Mouse (Mus musculus) forebrain, embryonic 16.5 days (tissue): Measurements from ENCODE around the gene Fkbp15. TPM values are rescaled to one million over a fixed set of nuclear protein-coding genes. Genes with fewer than 3 reads are reported as not detected.

Experiments
- ATAC-seq: fragments of 200-750 bp; cut with Nextera tagmentation; 2 replicates; pipeline ENCODE4 v1.8.0; 2017; ENCODE audit warnings: mild to moderate bottlenecking, moderate library complexity
- H3K27ac ChIP-seq: fragments of 300-500 bp; sonication (generic); 2 replicates; pipeline ENCODE4 v1.5.1; 2014; ENCODE audit warnings: low read length, control low read depth
- H3K27me3 ChIP-seq: fragments of 300-500 bp; sonication (generic); replicated peaks from 2 replicates; pipeline ENCODE4 v1.6.1; 2014; ENCODE audit warnings: low read length; ENCODE audit not compliant: control insufficient read depth, insufficient read depth
- H3K36me3 ChIP-seq: fragments of 300-500 bp; sonication (generic); 2 replicates; pipeline ENCODE4 v1.6.1; 2014; ENCODE audit not compliant: control insufficient read depth, insufficient read depth
- H3K4me1 ChIP-seq: fragments of 300-500 bp; sonication (generic); replicated peaks from 2 replicates; pipeline ENCODE4 v1.6.1; 2014; ENCODE audit warnings: low read length; ENCODE audit not compliant: control insufficient read depth, insufficient read depth
- H3K4me2 ChIP-seq: fragments of 300-500 bp; sonication (generic); 2 replicates; pipeline ENCODE4 v1.6.1; 2014; ENCODE audit warnings: mild to moderate bottlenecking, low read length, control low read depth
- H3K4me3 ChIP-seq: fragments of 300-500 bp; sonication (generic); replicated peaks from 2 replicates; pipeline ENCODE4 v1.5.1; 2014; ENCODE audit warnings: mild to moderate bottlenecking, low read length, control low read depth
- H3K9ac ChIP-seq: fragments of 300-500 bp; sonication (generic); replicated peaks from 2 replicates; pipeline ENCODE4 v1.6.1; 2014; ENCODE audit warnings: low read depth, low read length, control low read depth
- H3K9me3 ChIP-seq: fragments of 300-500 bp; sonication (generic); 2 replicates; pipeline ENCODE4 v1.6.1; 2016; ENCODE audit warnings: low read length; ENCODE audit not compliant: control insufficient read depth
- WGBS: fragments of 180-500 bp; shearing (Covaris S2); extraction: QIAGEN DNeasy Blood & Tissue Kit; methylation state at CpG from one replicate; pipeline ENCODE4 v1.1.7; 2014; 5-methylcytosine and 5-hydroxymethylcytosine counted together
- polyA plus RNA-seq: library from polyadenylated mRNA; unstranded; fragments of >200 nt; fragmentation: Nextera tagmentation; extraction: Ambion mirVana; gene quantifications from 2 replicates; pipeline ENCODE4 v1.2.1, GENCODE M21; 2015

Fkbp15 gene
- polyA plus RNA-seq, 1 experiment from 2014 or later: 23.5 TPM

DNA sequence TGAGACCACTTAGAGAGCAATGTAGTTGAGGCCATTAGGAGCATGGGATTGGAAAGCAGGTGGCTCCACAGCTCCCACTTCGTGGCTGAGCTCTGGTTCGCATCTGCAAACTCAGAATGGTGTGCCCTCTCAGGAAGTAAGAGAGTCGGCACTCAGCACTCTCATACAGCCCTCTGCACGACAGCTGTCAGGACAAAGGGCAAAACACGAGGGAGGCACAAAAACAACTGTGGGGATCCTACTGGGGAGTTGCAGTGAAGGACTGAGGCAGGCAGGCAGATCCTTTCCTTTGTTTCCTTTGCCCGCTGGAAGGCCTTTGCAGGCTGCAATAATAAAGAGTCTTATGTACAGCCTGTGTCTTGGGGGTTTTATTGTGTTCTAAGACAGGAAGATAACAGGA, 33.1 kb upstream of the Fkbp15 start:
- Histone ChIP-seq H3K4me1 (no peaks in the 10 kb centered on the region), H3K36me3 (peaks cover 28% of the 10 kb centered on the region), H3K4me2 (no peak overlapping the region), H3K4me3 (no peak overlapping the region), H3K27ac (no peak overlapping the region), H3K9ac (no peak overlapping the region), H3K27me3 (no peaks in the 10 kb centered on the region), H3K9me3 (no peaks in the 10 kb centered on the region)
- 41% methylated on average over 6 of the region's 6 CpGs for WGBS
- no peak for ATAC-seq

DNA sequence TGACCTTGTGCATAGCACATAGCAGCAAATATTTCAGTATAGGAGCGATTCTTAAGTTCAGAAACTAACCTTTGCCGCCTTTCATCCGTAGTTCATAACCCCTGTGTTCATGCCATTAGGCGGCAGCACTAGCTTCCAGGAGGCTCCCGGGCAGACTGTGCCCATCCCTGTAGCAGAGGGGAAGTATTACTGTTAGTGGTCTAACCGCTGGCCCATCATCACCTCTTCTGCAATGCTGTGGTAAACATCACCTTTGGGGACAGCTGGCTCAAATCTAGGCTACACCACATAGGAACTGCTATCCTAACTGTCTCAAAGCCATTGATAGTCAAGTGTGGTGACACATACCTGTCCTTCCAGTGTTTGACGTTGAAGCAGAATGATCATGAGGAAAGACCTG, 31.5 kb upstream of the Fkbp15 start:
- no peaks in the 10 kb centered on the region for H3K4me1 ChIP-seq
- H3K4me3 ChIP-seq: no peak overlapping the region
- no peaks in the 10 kb centered on the region for H3K9me3 ChIP-seq
- H3K4me2 ChIP-seq: no peak overlapping the region
- peaks cover 15% of the 10 kb centered on the region for H3K36me3 ChIP-seq
- no peak overlapping the region for H3K9ac ChIP-seq
- no peaks in the 10 kb centered on the region for H3K27me3 ChIP-seq
- H3K27ac ChIP-seq: no peak overlapping the region
- 89% methylated on average over 7 of the region's 7 CpGs for WGBS
- no peak for ATAC-seq

GRCm38 (mm10) chr4:62389592-62390512, 29.5 kb upstream of the Fkbp15 start:
- Histone ChIP-seq H3K9ac (no peak overlapping the region), H3K27me3 (no peaks in the 10 kb centered on the region), H3K4me1 (no peaks in the 10 kb centered on the region), H3K27ac (no peak overlapping the region), H3K4me2 (no peak overlapping the region), H3K4me3 (no peak overlapping the region), H3K9me3 (no peaks in the 10 kb centered on the region), H3K36me3 (peaks cover 4% of the 10 kb centered on the region)
- ATAC-seq: no peak
- 89% methylated on average over 5 of the region's 5 CpGs for WGBS

DNA sequence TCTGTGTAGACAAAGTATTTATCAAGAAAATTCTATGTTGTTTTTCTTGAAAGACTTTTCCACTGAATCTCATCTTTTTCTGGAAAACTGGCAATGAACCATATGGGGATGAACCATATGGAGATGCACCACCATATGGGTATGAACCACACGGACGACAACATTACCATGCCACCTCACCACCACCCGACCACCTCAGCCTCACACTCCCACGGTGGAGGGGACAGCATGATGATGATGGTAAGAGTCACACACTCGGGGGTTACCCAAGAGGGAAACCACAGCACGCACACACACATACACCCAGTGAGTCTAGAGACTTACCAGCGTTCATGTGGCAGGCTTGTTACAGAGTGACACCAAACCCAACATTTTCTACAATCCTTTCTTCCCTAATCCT, 25.1 kb upstream of the Fkbp15 start:
- Histone ChIP-seq H3K36me3 (peaks cover 4% of the 10 kb centered on the region), H3K9ac (no peak overlapping the region), H3K4me1 (no peaks in the 10 kb centered on the region), H3K4me3 (no peak overlapping the region), H3K27me3 (no peaks in the 10 kb centered on the region), H3K4me2 (no peak overlapping the region), H3K27ac (no peak overlapping the region), H3K9me3 (no peaks in the 10 kb centered on the region)
- 85% methylated on average over 7 of the region's 7 CpGs for WGBS
- no peak for ATAC-seq

DNA sequence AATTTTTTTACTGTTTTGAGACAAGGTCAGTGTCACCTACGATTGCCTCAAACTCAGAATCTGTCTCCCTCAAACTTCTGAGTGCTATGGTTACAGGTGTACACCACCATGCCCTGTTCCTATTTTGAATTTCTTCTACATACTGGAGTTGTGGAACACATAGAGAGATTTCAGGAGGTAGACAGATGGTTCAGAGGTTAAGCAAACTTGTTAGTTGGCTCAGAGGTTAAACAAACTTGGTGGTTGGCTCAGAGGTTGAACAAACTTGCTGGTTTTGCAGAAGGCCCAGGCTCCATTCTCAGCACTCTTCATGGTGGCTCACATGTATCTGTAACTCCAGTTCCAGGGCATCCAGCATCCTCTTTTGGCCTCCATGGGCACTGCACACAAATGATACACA, 23.8 kb upstream of the Fkbp15 start:
- H3K9ac ChIP-seq: no peak overlapping the region
- H3K4me2 ChIP-seq: no peak overlapping the region
- H3K27me3 ChIP-seq: no peaks in the 10 kb centered on the region
- no peak overlapping the region for H3K4me3 ChIP-seq
- no peak overlapping the region for H3K27ac ChIP-seq
- no peak for ATAC-seq
- H3K36me3 ChIP-seq: no peaks in the 10 kb centered on the region
- 90% methylated on average over 1 of the region's 1 CpGs for WGBS
- no peaks in the 10 kb centered on the region for H3K4me1 ChIP-seq
- H3K9me3 ChIP-seq: no peaks in the 10 kb centered on the region

- Histone ChIP-seq H3K36me3 (no peaks in the 10 kb centered on the region), H3K9ac (no peak overlapping the region), H3K4me2 (no peak overlapping the region), H3K4me3 (no peak overlapping the region), H3K27ac (no peak overlapping the region), H3K9me3 (no peaks in the 10 kb centered on the region), H3K4me1 (no peaks in the 10 kb centered on the region), H3K27me3 (no peaks in the 10 kb centered on the region)
- 81% methylated on average over 7 of the region's 7 CpGs for WGBS
- no peak for ATAC-seq
These were observed 23.4 kb upstream of the Fkbp15 start for GRCm38 (mm10) chr4:62383752-62384151.

- no peaks in the 10 kb centered on the region for H3K27me3 ChIP-seq
- ATAC-seq: no peak
- no peaks in the 10 kb centered on the region for H3K36me3 ChIP-seq
- no peak overlapping the region for H3K9ac ChIP-seq
- H3K27ac ChIP-seq: no peak overlapping the region
- no peaks in the 10 kb centered on the region for H3K4me1 ChIP-seq
- no peaks in the 10 kb centered on the region for H3K9me3 ChIP-seq
- WGBS: 96% methylated on average over 6 of the region's 6 CpGs
- no peak overlapping the region for H3K4me2 ChIP-seq
- H3K4me3 ChIP-seq: no peak overlapping the region
These were observed 22.9 kb upstream of the Fkbp15 start for GRCm38 (mm10) chr4:62383207-62383606.

- Histone ChIP-seq H3K4me3 (no peak overlapping the region), H3K4me1 (no peaks in the 10 kb centered on the region), H3K9me3 (no peaks in the 10 kb centered on the region), H3K27ac (no peak overlapping the region), H3K9ac (no peak overlapping the region), H3K4me2 (no peak overlapping the region), H3K36me3 (no peaks in the 10 kb centered on the region), H3K27me3 (no peaks in the 10 kb centered on the region)
- no peak for ATAC-seq
- 92% methylated on average over 9 of the region's 9 CpGs for WGBS
These were observed 19.5 kb upstream of the Fkbp15 start for GRCm38 (mm10) chr4:62379724-62380381.

DNA sequence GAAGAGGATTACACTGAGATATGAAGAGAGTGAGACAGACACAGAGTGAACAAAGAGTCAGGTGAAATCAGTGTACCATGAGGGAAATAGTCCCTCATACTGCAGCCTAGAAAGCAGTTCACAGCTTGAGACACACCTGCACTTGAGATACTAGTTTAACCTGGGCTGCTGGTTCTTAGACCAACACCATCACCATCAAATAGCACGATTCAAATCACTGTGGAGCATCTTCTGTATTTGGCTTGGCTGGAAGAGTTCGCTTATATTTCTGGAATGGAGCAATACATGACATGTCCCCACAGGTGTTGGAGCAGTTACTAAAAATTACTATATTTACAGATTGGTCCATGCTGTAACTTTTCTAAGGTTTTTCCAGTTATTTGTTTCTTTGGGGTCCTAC, 15.8 kb upstream of the Fkbp15 start:
- Histone ChIP-seq H3K4me2 (no peak overlapping the region), H3K9me3 (no peaks in the 10 kb centered on the region), H3K27ac (no peak overlapping the region), H3K27me3 (no peaks in the 10 kb centered on the region), H3K9ac (no peak overlapping the region), H3K4me1 (no peaks in the 10 kb centered on the region), H3K36me3 (no peaks in the 10 kb centered on the region), H3K4me3 (no peak overlapping the region)
- WGBS: 88% methylated on average over 2 of the region's 2 CpGs
- no peak for ATAC-seq
